Mouse (Mus musculus) intestine, embryonic 16.5 days (tissue): ENCODE measurements around the gene 9930111J21Rik1. TPM values are rescaled to one million over a fixed set of nuclear protein-coding genes. Genes with fewer than 3 reads are reported as not detected.
"Not testable (repeated sequence)": the region's sequence is repeated elsewhere in the genome, so short reads cannot be mapped to it uniquely, and the experiment has no call there.

ENCODE experiments used
- ATAC-seq: fragments of 200-750 bp; cut with Nextera tagmentation; 2 replicates; pipeline ENCODE4 v1.8.0; 2017; ENCODE audit warnings: moderate TSS enrichment, moderate library complexity
- H3K27ac ChIP-seq: fragments of 300-500 bp; sonication (generic); 2 replicates; pipeline ENCODE4 v1.5.1; 2014; ENCODE audit warnings: mild to moderate bottlenecking, low read length
- H3K27me3 ChIP-seq: fragments of 300-500 bp; sonication (generic); replicated peaks from 2 replicates; pipeline ENCODE4 v1.6.1; 2014; ENCODE audit warnings: low read length, control low read depth, mixed read lengths; ENCODE audit not compliant: control insufficient read depth, insufficient read depth
- H3K36me3 ChIP-seq: fragments of 300-500 bp; sonication (generic); 2 replicates; pipeline ENCODE4 v1.6.1; 2014; ENCODE audit warnings: low read length, control low read depth; ENCODE audit not compliant: control insufficient read depth, insufficient read depth
- H3K4me1 ChIP-seq: fragments of 300-500 bp; sonication (generic); 2 replicates; pipeline ENCODE4 v1.6.1; 2014; ENCODE audit warnings: low read length, control low read depth, mixed read lengths; ENCODE audit not compliant: control insufficient read depth, insufficient read depth
- H3K4me2 ChIP-seq: fragments of 300-500 bp; sonication (generic); 2 replicates; pipeline ENCODE4 v1.6.1; 2014; ENCODE audit warnings: low read depth, low read length, control low read depth
- H3K4me3 ChIP-seq: fragments of 300-500 bp; sonication (generic); 2 replicates; pipeline ENCODE4 v1.5.1; 2014; ENCODE audit warnings: mild to moderate bottlenecking, low read length
- H3K9ac ChIP-seq: fragments of 300-500 bp; sonication (generic); 2 replicates; pipeline ENCODE4 v1.6.1; 2014; ENCODE audit warnings: low read depth, low read length
- H3K9me3 ChIP-seq: fragments of 300-500 bp; sonication (generic); 2 replicates; pipeline ENCODE4 v1.6.1; 2016; ENCODE audit warnings: low read length, control low read depth; ENCODE audit not compliant: control insufficient read depth
- WGBS: fragments of 180-500 bp; shearing (Covaris S2); extraction: QIAGEN DNeasy Blood & Tissue Kit; methylation state at CpG from one replicate; pipeline ENCODE4 v1.1.7; 2014; 5-methylcytosine and 5-hydroxymethylcytosine counted together
- polyA plus RNA-seq: library from polyadenylated mRNA; unstranded; fragments of >200 nt; fragmentation: Nextera tagmentation; extraction: Ambion mirVana; gene quantifications from 2 replicates; pipeline ENCODE4 v1.2.1, GENCODE M21; 2015

Gene 9930111J21Rik1
- polyA plus RNA-seq, 1 experiment from 2014 or later = 0.70 TPM

- H3K9ac ChIP-seq, H3K9me3 ChIP-seq, H3K36me3 ChIP-seq, H3K4me1 ChIP-seq, H3K4me2 ChIP-seq, ATAC-seq, H3K27me3 ChIP-seq, H3K4me3 ChIP-seq, H3K27ac ChIP-seq: not testable (repeated sequence)
- no CpG with 5 or more reads among the region's 3 CpGs for WGBS
Measured at GRCm38 (mm10) chr11:48982848-48983247, 3.6 kb upstream of the 9930111J21Rik1 start.

GRCm38 (mm10) chr11:48980052-48980451, 854 bp upstream of the 9930111J21Rik1 start:
- not testable (repeated sequence) for H3K27me3 ChIP-seq, H3K36me3 ChIP-seq, H3K4me2 ChIP-seq, H3K4me1 ChIP-seq, H3K27ac ChIP-seq, H3K4me3 ChIP-seq, ATAC-seq, H3K9me3 ChIP-seq, H3K9ac ChIP-seq
- WGBS = no CpG with 5 or more reads among the region's 5 CpGs

- not testable (repeated sequence) for H3K4me2 ChIP-seq, ATAC-seq
- no CpG with 5 or more reads among the region's 1 CpGs for WGBS
Measured at GRCm38 (mm10) chr11:48978240-48978939, 808 bp downstream of the 9930111J21Rik1 start, which contains the start of gene Olfr56. Gene Olfr56, plus strand, starts transcription at chr11:48978889.

GRCm38 (mm10) chr11:48974686-48975085, 4.5 kb downstream of the 9930111J21Rik1 start:
- not testable (repeated sequence) for H3K4me2 ChIP-seq, H3K9me3 ChIP-seq, H3K36me3 ChIP-seq, ATAC-seq, H3K27me3 ChIP-seq, H3K4me1 ChIP-seq, H3K4me3 ChIP-seq, H3K9ac ChIP-seq, H3K27ac ChIP-seq
- WGBS = no CpG with 5 or more reads among the region's 1 CpGs

More at GRCm38 (mm10) chr11:48978240-48978939, 808 bp downstream of the 9930111J21Rik1 start, which contains the start of gene Olfr56:
- H3K27me3 ChIP-seq, H3K9ac ChIP-seq, H3K9me3 ChIP-seq, H3K36me3 ChIP-seq, H3K4me1 ChIP-seq, H3K27ac ChIP-seq, H3K4me3 ChIP-seq: not testable (repeated sequence)

- not testable (repeated sequence) for ATAC-seq, H3K9me3 ChIP-seq, H3K36me3 ChIP-seq, H3K4me1 ChIP-seq, H3K27ac ChIP-seq, H3K9ac ChIP-seq, H3K4me3 ChIP-seq, H3K27me3 ChIP-seq, H3K4me2 ChIP-seq
- WGBS = 92% methylated on average over 6 of the region's 6 CpGs
Measured at GRCm38 (mm10) chr11:48946090-48946489, 33.1 kb downstream of the 9930111J21Rik1 start, which contains the start of gene Psme2b. Gene Psme2b, minus strand, starts transcription at chr11:48946190.

- not testable (repeated sequence) for H3K9ac ChIP-seq, H3K9me3 ChIP-seq, H3K4me3 ChIP-seq, H3K4me2 ChIP-seq, H3K27me3 ChIP-seq, H3K27ac ChIP-seq, H3K36me3 ChIP-seq, ATAC-seq, H3K4me1 ChIP-seq
Measured at GRCm38 (mm10) chr11:48939286-48939685, 39.9 kb downstream of the 9930111J21Rik1 start.

- H3K27ac ChIP-seq, H3K9ac ChIP-seq, H3K4me1 ChIP-seq, H3K9me3 ChIP-seq, H3K4me2 ChIP-seq, H3K36me3 ChIP-seq, H3K4me3 ChIP-seq, H3K27me3 ChIP-seq, ATAC-seq: not testable (repeated sequence)
- WGBS = no CpG with 5 or more reads among the region's 3 CpGs
Measured at GRCm38 (mm10) chr11:48935291-48935690, 43.9 kb downstream of the 9930111J21Rik1 start.

GRCm38 (mm10) chr11:48933923-48934322, 45.3 kb downstream of the 9930111J21Rik1 start:
- 25% methylated on average over 1 of the region's 1 CpGs for WGBS
- ATAC-seq, H3K27ac ChIP-seq, H3K9me3 ChIP-seq, H3K4me3 ChIP-seq, H3K4me1 ChIP-seq, H3K4me2 ChIP-seq, H3K9ac ChIP-seq, H3K27me3 ChIP-seq, H3K36me3 ChIP-seq: not testable (repeated sequence)

- H3K4me1 ChIP-seq, ATAC-seq, H3K27me3 ChIP-seq, H3K27ac ChIP-seq, H3K9ac ChIP-seq, H3K9me3 ChIP-seq, H3K36me3 ChIP-seq, H3K4me3 ChIP-seq, H3K4me2 ChIP-seq: not testable (repeated sequence)
- WGBS = 69% methylated on average over 1 of the region's 1 CpGs
Measured at GRCm38 (mm10) chr11:48933422-48933821, 45.8 kb downstream of the 9930111J21Rik1 start.

- ATAC-seq = not testable (repeated sequence)
Measured at GRCm38 (mm10) chr11:48928068-48928467, 51.1 kb downstream of the 9930111J21Rik1 start.

More at GRCm38 (mm10) chr11:48928068-48928467, 51.1 kb downstream of the 9930111J21Rik1 start:
- H3K9ac ChIP-seq, H3K36me3 ChIP-seq, H3K4me3 ChIP-seq, H3K4me1 ChIP-seq, H3K27me3 ChIP-seq, H3K27ac ChIP-seq, H3K9me3 ChIP-seq, H3K4me2 ChIP-seq: not testable (repeated sequence)
- WGBS = 74% methylated on average over 1 of the region's 1 CpGs
